Mouse (Mus musculus) hindbrain, embryonic 15.5 days (tissue): ENCODE measurements around the gene Rac2. TPM values are rescaled to one million over a fixed set of nuclear protein-coding genes. Genes with fewer than 3 reads are reported as not detected.
A peak's percentile ranks its signal among the peaks of the same experiment; 100 is the strongest.

Source experiments
- ATAC-seq: fragments of 200-750 bp; cut with Nextera tagmentation; 2 replicates; pipeline ENCODE4 v1.8.0; 2017; ENCODE audit warnings: low read depth, moderate number of reproducible peaks, moderate TSS enrichment; ENCODE audit not compliant: low FRiP score
- H3K27ac ChIP-seq: fragments of 300-500 bp; sonication (generic); replicated peaks from 2 replicates; pipeline ENCODE4 v1.5.1; 2015; ENCODE audit warnings: mild to moderate bottlenecking, inconsistent platforms
- H3K27me3 ChIP-seq: fragments of 300-500 bp; sonication (generic); 2 replicates; pipeline ENCODE4 v1.6.1; 2015; ENCODE audit warnings: control low read depth, inconsistent platforms
- H3K36me3 ChIP-seq: fragments of 300-500 bp; sonication (generic); 2 replicates; pipeline ENCODE4 v1.6.1; 2015; ENCODE audit warnings: control low read depth, inconsistent platforms
- H3K4me1 ChIP-seq: fragments of 300-500 bp; sonication (generic); replicated peaks from 2 replicates; pipeline ENCODE4 v1.6.1; 2015; ENCODE audit warnings: control low read depth, inconsistent platforms
- H3K4me2 ChIP-seq: fragments of 300-500 bp; sonication (generic); 2 replicates; pipeline ENCODE4 v1.6.1; 2015; ENCODE audit warnings: moderate library complexity, mild to moderate bottlenecking, inconsistent platforms
- H3K4me3 ChIP-seq: fragments of 300-500 bp; sonication (generic); 2 replicates; pipeline ENCODE4 v1.5.1; 2015; ENCODE audit warnings: mild to moderate bottlenecking, inconsistent platforms
- H3K9ac ChIP-seq: fragments of 300-500 bp; sonication (generic); 2 replicates; pipeline ENCODE4 v1.6.1; 2015; ENCODE audit warnings: inconsistent platforms
- H3K9me3 ChIP-seq: fragments of 300-500 bp; sonication (generic); 2 replicates; pipeline ENCODE4 v1.6.1; 2016; ENCODE audit warnings: control low read depth, inconsistent platforms
- WGBS: fragments of 180-500 bp; shearing (Covaris S2); methylation state at CpG from one replicate; pipeline ENCODE4 v1.1.7; 2015; 5-methylcytosine and 5-hydroxymethylcytosine counted together
- polyA plus RNA-seq: library from polyadenylated mRNA; unstranded; fragments of >200 nt; fragmentation: Nextera tagmentation; extraction: Ambion mirVana; gene quantifications from 2 replicates; pipeline ENCODE4 v1.2.1, GENCODE M21; 2015

The Rac2 gene
- polyA plus RNA-seq, 1 experiment from 2014 or later: 5.4 TPM

DNA sequence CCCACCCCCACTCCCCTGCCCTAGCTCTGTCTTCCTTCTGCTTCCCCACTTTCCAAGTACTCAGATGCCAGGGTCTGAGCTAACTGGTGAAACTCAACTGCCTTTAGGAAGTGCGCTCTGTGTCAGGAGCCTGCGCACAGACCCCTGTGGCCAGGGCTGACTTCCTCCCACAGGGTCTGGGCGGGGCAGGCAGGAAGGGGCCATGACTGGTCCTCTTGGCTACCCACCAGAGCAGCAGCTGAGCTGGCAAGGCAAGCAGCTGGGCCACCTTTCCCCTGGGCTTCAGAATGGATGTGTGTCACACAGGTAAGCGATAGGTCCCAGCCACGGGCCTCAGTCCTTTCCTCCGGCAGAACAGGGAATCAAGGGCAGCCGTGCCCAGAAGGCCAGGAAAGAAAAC, 24.3 kb upstream of the Rac2 start, which contains the start of gene Cyth4:
Gene Cyth4 (plus strand): TSS at position 134 of the 400 bp plus-strand sequence.
- Histone ChIP-seq H3K4me2 (no peak within 1 kb of the TSS), H3K4me1 (no peaks in the 10 kb centered on the region), H3K36me3 (no peaks in the 10 kb centered on the region), H3K27ac (no peak within 1 kb of the TSS), H3K9ac (no peak within 1 kb of the TSS), H3K4me3 (no peak within 1 kb of the TSS), H3K9me3 (no peaks in the 10 kb centered on the region), H3K27me3 (no peaks in the 10 kb centered on the region)
- ATAC-seq: 0 out of 2 replicates have a peak, but pooled peaks have one; percentile 19
- 86% methylated on average over 7 of the region's 7 CpGs for WGBS

DNA sequence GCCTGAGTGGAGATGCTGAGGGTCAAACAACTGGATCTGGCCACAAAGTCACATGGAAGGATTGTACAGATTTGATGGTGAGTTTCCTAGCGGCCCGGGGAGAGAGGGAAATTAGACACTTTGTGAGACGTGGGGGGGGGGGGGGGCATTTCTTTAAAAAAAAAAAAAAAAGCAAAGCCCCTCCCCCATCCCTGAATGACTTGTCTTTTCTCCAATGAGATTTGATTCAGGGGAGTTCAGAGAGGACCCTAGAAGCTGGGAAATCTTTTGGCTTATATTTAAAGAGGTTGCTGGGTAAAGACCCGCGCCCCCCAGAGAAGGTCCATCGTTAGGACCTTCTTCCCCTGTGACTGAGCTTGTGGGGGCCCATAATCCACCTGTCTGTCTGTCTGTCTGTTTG, 23.9 kb upstream of the Rac2 start:
- no peak overlapping the region for H3K27ac ChIP-seq
- no peaks in the 10 kb centered on the region for H3K36me3 ChIP-seq
- no peaks in the 10 kb centered on the region for H3K4me1 ChIP-seq
- H3K9me3 ChIP-seq: no peaks in the 10 kb centered on the region
- 86% methylated on average over 6 of the region's 6 CpGs for WGBS
- no peak for ATAC-seq
- H3K27me3 ChIP-seq: no peaks in the 10 kb centered on the region
- H3K4me2 ChIP-seq: no peak overlapping the region
- no peak overlapping the region for H3K4me3 ChIP-seq
- no peak overlapping the region for H3K9ac ChIP-seq

DNA sequence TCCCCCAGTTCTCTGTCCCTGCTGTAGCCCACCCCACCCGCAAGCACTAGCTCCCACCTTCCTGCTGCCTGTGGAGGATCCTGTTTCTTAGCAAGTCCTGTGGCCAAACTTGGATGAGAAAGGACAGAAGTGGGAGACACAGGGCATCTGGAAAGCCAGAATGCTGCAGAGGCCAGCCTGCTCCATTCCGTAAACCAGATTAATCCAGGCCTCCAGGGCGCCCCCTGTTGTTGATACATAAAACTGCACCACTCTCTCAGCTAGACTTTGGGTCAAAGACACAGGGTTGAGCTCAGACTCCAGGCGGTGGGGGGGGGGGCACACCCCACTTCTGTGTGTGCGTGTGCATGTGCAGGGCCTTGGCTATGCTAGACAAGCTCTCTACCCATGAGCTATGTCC, 22.9 kb upstream of the Rac2 start:
- 71% methylated on average over 5 of the region's 5 CpGs for WGBS
- no peak overlapping the region for H3K27ac ChIP-seq
- ATAC-seq: no peak
- no peak overlapping the region for H3K4me3 ChIP-seq
- H3K9me3 ChIP-seq: no peaks in the 10 kb centered on the region
- H3K4me2 ChIP-seq: no peak overlapping the region
- no peak overlapping the region for H3K9ac ChIP-seq
- H3K4me1 ChIP-seq: no peaks in the 10 kb centered on the region
- no peaks in the 10 kb centered on the region for H3K36me3 ChIP-seq
- H3K27me3 ChIP-seq: no peaks in the 10 kb centered on the region

GRCm38 (mm10) chr15:78594831-78595230, 22.2 kb upstream of the Rac2 start:
- no peaks in the 10 kb centered on the region for H3K27me3 ChIP-seq
- no peaks in the 10 kb centered on the region for H3K4me1 ChIP-seq
- H3K4me3 ChIP-seq: no peak overlapping the region
- H3K9ac ChIP-seq: no peak overlapping the region
- no peaks in the 10 kb centered on the region for H3K9me3 ChIP-seq
- H3K4me2 ChIP-seq: no peak overlapping the region
- H3K36me3 ChIP-seq: no peaks in the 10 kb centered on the region
- no peak for ATAC-seq
- WGBS: 93% methylated on average over 2 of the region's 2 CpGs
- H3K27ac ChIP-seq: no peak overlapping the region

DNA sequence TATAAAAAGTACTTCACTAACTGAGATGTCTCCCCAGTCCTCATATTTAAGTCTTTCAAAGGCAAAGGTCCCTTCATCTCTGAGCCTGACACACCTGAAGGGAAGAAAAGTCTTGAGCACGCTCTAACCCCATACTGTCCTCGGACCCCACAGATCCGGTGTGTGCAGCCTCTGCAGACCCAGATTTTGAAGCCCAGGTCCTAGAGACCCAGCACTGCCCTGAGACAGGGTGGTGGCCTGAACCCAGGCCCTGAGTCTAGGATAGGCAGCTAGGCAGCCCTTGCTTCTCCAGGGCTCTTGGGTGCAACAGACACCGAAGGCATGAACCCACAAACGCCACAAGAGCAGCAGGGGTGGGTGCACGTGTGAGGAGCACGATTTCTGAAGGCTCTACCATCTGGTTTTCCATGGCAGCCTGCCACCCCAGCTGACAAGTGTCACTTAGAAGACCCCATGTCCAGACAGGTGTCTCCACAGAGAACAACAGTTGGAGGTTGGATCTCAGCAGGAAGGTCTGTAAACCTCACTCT, 21.4 kb upstream of the Rac2 start:
- Histone ChIP-seq H3K27me3 (no peaks in the 10 kb centered on the region), H3K4me2 (no peak overlapping the region), H3K9me3 (no peaks in the 10 kb centered on the region), H3K27ac (no peak overlapping the region), H3K4me3 (no peak overlapping the region), H3K9ac (no peak overlapping the region), H3K36me3 (no peaks in the 10 kb centered on the region), H3K4me1 (no peaks in the 10 kb centered on the region)
- ATAC-seq: no peak
- 88% methylated on average over 7 of the region's 7 CpGs for WGBS

- no peak overlapping the region for H3K4me3 ChIP-seq
- no peak overlapping the region for H3K27ac ChIP-seq
- no peak overlapping the region for H3K9ac ChIP-seq
- no peaks in the 10 kb centered on the region for H3K27me3 ChIP-seq
- no peak overlapping the region for H3K4me2 ChIP-seq
- peaks cover 3% of the 10 kb centered on the region for H3K4me1 ChIP-seq
- WGBS: 76% methylated on average over 14 of the region's 14 CpGs
- H3K9me3 ChIP-seq: no peaks in the 10 kb centered on the region
- no peak for ATAC-seq
- H3K36me3 ChIP-seq: no peaks in the 10 kb centered on the region
Measured at GRCm38 (mm10) chr15:78592452-78592968, 19.9 kb upstream of the Rac2 start.

- Histone ChIP-seq H3K9me3 (no peaks in the 10 kb centered on the region), H3K9ac (no peak overlapping the region), H3K4me1 (peaks cover 4% of the 10 kb centered on the region), H3K4me3 (no peak overlapping the region), H3K36me3 (no peaks in the 10 kb centered on the region), H3K27ac (no peak overlapping the region), H3K27me3 (no peaks in the 10 kb centered on the region), H3K4me2 (no peak overlapping the region)
- ATAC-seq: no peak
- 63% methylated on average over 15 of the region's 15 CpGs for WGBS
Measured at GRCm38 (mm10) chr15:78591680-78592451, 19.3 kb upstream of the Rac2 start.

GRCm38 (mm10) chr15:78590785-78591184, 18.2 kb upstream of the Rac2 start:
- H3K36me3 ChIP-seq: no peaks in the 10 kb centered on the region
- no peak overlapping the region for H3K27ac ChIP-seq
- no peak overlapping the region for H3K9ac ChIP-seq
- H3K4me3 ChIP-seq: no peak overlapping the region
- WGBS: 81% methylated on average over 6 of the region's 6 CpGs
- peaks cover 4% of the 10 kb centered on the region for H3K4me1 ChIP-seq
- H3K27me3 ChIP-seq: no peaks in the 10 kb centered on the region
- no peak for ATAC-seq
- H3K4me2 ChIP-seq: no peak overlapping the region
- no peaks in the 10 kb centered on the region for H3K9me3 ChIP-seq

GRCm38 (mm10) chr15:78589936-78590335, 17.4 kb upstream of the Rac2 start:
- Histone ChIP-seq H3K4me1 (peaks cover 4% of the 10 kb centered on the region), H3K4me2 (no peak overlapping the region), H3K27ac (no peak overlapping the region), H3K36me3 (no peaks in the 10 kb centered on the region), H3K9me3 (no peaks in the 10 kb centered on the region), H3K4me3 (no peak overlapping the region), H3K9ac (no peak overlapping the region), H3K27me3 (no peaks in the 10 kb centered on the region)
- ATAC-seq: no peak
- WGBS: 85% methylated on average over 6 of the region's 6 CpGs

DNA sequence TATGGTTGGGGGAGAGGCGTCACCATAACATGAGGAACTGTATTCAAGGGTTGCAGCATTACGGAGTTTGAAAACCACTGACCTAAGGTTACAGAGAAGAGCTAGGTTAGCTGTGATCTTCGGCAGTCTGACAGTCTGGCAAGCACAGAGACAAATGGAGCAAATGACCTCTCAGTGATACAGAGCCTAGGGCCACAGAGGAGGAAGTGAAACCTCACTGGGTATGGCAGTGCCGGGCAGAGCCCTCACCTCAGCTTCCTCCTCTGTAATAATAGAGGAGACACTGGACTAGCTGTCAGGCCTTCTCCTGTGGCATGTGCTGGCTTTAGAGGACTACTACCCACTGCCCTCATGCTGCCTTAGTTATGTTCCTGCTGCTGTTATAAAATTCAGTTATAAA, 16.3 kb upstream of the Rac2 start:
- ATAC-seq: no peak
- peaks cover 4% of the 10 kb centered on the region for H3K4me1 ChIP-seq
- 92% methylated on average over 4 of the region's 4 CpGs for WGBS

GRCm38 (mm10) chr15:78588049-78588448, 15.5 kb upstream of the Rac2 start:
- no peaks in the 10 kb centered on the region for H3K9me3 ChIP-seq
- H3K36me3 ChIP-seq: no peaks in the 10 kb centered on the region
- H3K27me3 ChIP-seq: no peaks in the 10 kb centered on the region
- WGBS: 92% methylated on average over 4 of the region's 4 CpGs
- no peak overlapping the region for H3K4me2 ChIP-seq
- H3K27ac ChIP-seq: 0 out of 2 replicates have a peak overlapping the region, but pooled peaks have one; percentile 40
- no peak overlapping the region for H3K4me3 ChIP-seq
- H3K4me1 ChIP-seq: peaks cover 4% of the 10 kb centered on the region
- H3K9ac ChIP-seq: no peak overlapping the region
- no peak for ATAC-seq

More for the DNA sequence above, 16.3 kb upstream of the Rac2 start:
- H3K4me3 ChIP-seq: no peak overlapping the region
- no peak overlapping the region for H3K27ac ChIP-seq
- no peak overlapping the region for H3K4me2 ChIP-seq
- no peaks in the 10 kb centered on the region for H3K9me3 ChIP-seq
- H3K36me3 ChIP-seq: no peaks in the 10 kb centered on the region
- no peak overlapping the region for H3K9ac ChIP-seq
- H3K27me3 ChIP-seq: no peaks in the 10 kb centered on the region

- no peaks in the 10 kb centered on the region for H3K27me3 ChIP-seq
- peak overlapping the region; percentile 40; the same call in 1 of the 2 replicates for H3K27ac ChIP-seq
- H3K4me1 ChIP-seq: peaks cover 4% of the 10 kb centered on the region
- ATAC-seq: peak; percentile 78
- no peak overlapping the region for H3K4me3 ChIP-seq
- no peaks in the 10 kb centered on the region for H3K9me3 ChIP-seq
- WGBS: 47% methylated on average over 18 of the region's 18 CpGs
- H3K9ac ChIP-seq: no peak overlapping the region
- no peak overlapping the region for H3K4me2 ChIP-seq
- H3K36me3 ChIP-seq: no peaks in the 10 kb centered on the region
Measured at GRCm38 (mm10) chr15:78587050-78587994, 14.7 kb upstream of the Rac2 start.
